ENCODE assay signal across 12 mouse cellular contexts in genomic region chr9:95598179-95598721, GRCm38 (mm10). TPM values are rescaled to one million over a fixed set of nuclear protein-coding genes. Genes with fewer than 3 reads are reported as not detected.
DNase-seq lines count a peak whose midpoint lies in the region; ATAC-seq and TF ChIP-seq lines count a peak whose summit lies in the region.
"Had no signal": no experiment of that assay in that cellular context is flagged by ENCODE, and none has a peak within 500 bp of the region (broad histone marks: within the 10 kb centered on the region; RNA-seq: fewer than 3 reads in every experiment).

No protein-coding gene starts in this region.

- H3K4me1 ChIP-seq in forebrain, embryonic 12.5 days = no peaks in the 10 kb centered on the region
- H3K4me1 ChIP-seq in forebrain, embryonic 10.5 days = peaks cover 5% of the 10 kb centered on the region; the same call in 1 of the 2 replicates
- no peaks in the 10 kb centered on the region for H3K4me1 ChIP-seq in lung, embryonic 15.5 days
- H3K4me1 ChIP-seq in hindbrain, postnatal 0 days (ENCODE audit: insufficient read depth, low read length) = no peaks in the 10 kb centered on the region
- peaks cover 8% of the 10 kb centered on the region for H3K4me1 ChIP-seq in neural tube, embryonic 15.5 days

- H3K9ac ChIP-seq in forebrain, embryonic 12.5 days = no peak overlapping the region
- no peak overlapping the region for H3K9ac ChIP-seq in lung, embryonic 15.5 days
- H3K9ac ChIP-seq in hindbrain, postnatal 0 days (replicated peaks; ENCODE audit: low read length) = no peak overlapping the region
- H3K9ac ChIP-seq in neural tube, embryonic 15.5 days (replicated peaks) = 0 out of 2 replicates have a peak overlapping the region, but pooled peaks have one; percentile 9
- H3K9ac ChIP-seq: forebrain, postnatal 0 days had no signal

- H3K27ac ChIP-seq in forebrain, embryonic 12.5 days = no peak overlapping the region
- H3K27ac ChIP-seq in forebrain, embryonic 10.5 days = no peak overlapping the region
- no peak overlapping the region for H3K27ac ChIP-seq in lung, embryonic 15.5 days
- H3K27ac ChIP-seq in hindbrain, postnatal 0 days = no peak overlapping the region
- no peak overlapping the region for H3K27ac ChIP-seq in neural tube, embryonic 15.5 days (replicated peaks)

- H3K36me3 ChIP-seq in forebrain, embryonic 12.5 days (replicated peaks) = no peaks in the 10 kb centered on the region
- no peaks in the 10 kb centered on the region for H3K36me3 ChIP-seq in forebrain, embryonic 10.5 days (replicated peaks)
- no peaks in the 10 kb centered on the region for H3K36me3 ChIP-seq in lung, embryonic 15.5 days
- no peaks in the 10 kb centered on the region for H3K36me3 ChIP-seq in hindbrain, postnatal 0 days (ENCODE audit: insufficient read depth, low read length)
- no peaks in the 10 kb centered on the region for H3K36me3 ChIP-seq in neural tube, embryonic 15.5 days

- H3K9me3 ChIP-seq in forebrain, embryonic 12.5 days = no peaks in the 10 kb centered on the region
- H3K9me3 ChIP-seq in forebrain, embryonic 10.5 days = no peaks in the 10 kb centered on the region
- no peaks in the 10 kb centered on the region for H3K9me3 ChIP-seq in lung, embryonic 15.5 days
- H3K9me3 ChIP-seq in hindbrain, postnatal 0 days (ENCODE audit: low read length) = no peaks in the 10 kb centered on the region
- no peaks in the 10 kb centered on the region for H3K9me3 ChIP-seq in neural tube, embryonic 15.5 days (replicated peaks)

- peaks cover 8% of the 10 kb centered on the region; the same call in 1 of the 2 replicates for H3K27me3 ChIP-seq in forebrain, embryonic 12.5 days
- peaks cover 9% of the 10 kb centered on the region for H3K27me3 ChIP-seq in forebrain, embryonic 10.5 days (ENCODE audit: poor library complexity, severe bottlenecking)
- H3K27me3 ChIP-seq in lung, embryonic 15.5 days = peaks cover 4% of the 10 kb centered on the region
- no peaks in the 10 kb centered on the region for H3K27me3 ChIP-seq in hindbrain, postnatal 0 days (ENCODE audit: insufficient read depth, low read length)
- H3K27me3 ChIP-seq in neural tube, embryonic 15.5 days (replicated peaks) = 0 out of 2 replicates have a peak, but pooled peaks cover 2% of the 10 kb centered on the region

- no peak for DNase-seq in forebrain, embryonic 10.5 days (ENCODE audit: extremely low spot score, low spot score)
- no peak for DNase-seq in lung, postnatal 10 days
- no peak for DNase-seq in hindbrain, postnatal 0 days (ENCODE audit: low spot score)
- DNase-seq in right cerebral cortex, postnatal 25 days = no peak
- DNase-seq: cerebellum, adult 11-12 months; forebrain, postnatal 0 days; layer of hippocampus, adult 9-11 months had no signal

- no peak overlapping the region for H3K4me3 ChIP-seq in forebrain, embryonic 12.5 days (replicated peaks)
- no peak overlapping the region; the same call in 1 of the 2 replicates for H3K4me3 ChIP-seq in forebrain, embryonic 10.5 days
- no peak overlapping the region for H3K4me3 ChIP-seq in lung, embryonic 15.5 days
- H3K4me3 ChIP-seq in hindbrain, postnatal 0 days (ENCODE audit: low read length) = no peak overlapping the region
- H3K4me3 ChIP-seq in neural tube, embryonic 15.5 days (replicated peaks) = peak overlapping the region; percentile 14; the same call in 1 of the 2 replicates
- H3K4me3 ChIP-seq: myocyte had no signal

- peak overlapping the region; percentile 24 for H3K4me2 ChIP-seq in forebrain, embryonic 12.5 days
- peak overlapping the region; percentile 29 for H3K4me2 ChIP-seq in lung, embryonic 15.5 days
- H3K4me2 ChIP-seq in hindbrain, postnatal 0 days (ENCODE audit: low read depth, low read length) = peak overlapping the region; percentile 41
- H3K4me2 ChIP-seq in neural tube, embryonic 15.5 days = peak overlapping the region; percentile 45

- TF ChIP-seq CTCF in hindbrain, postnatal 0 days (IDR thresholded peaks at IDR 0.05; ENCODE audit: low read depth) = no peak

- ATAC-seq in forebrain, embryonic 12.5 days (ENCODE audit: low FRiP score) = no peak
- ATAC-seq in lung, embryonic 15.5 days (ENCODE audit: borderline replicate concordance, extremely low read depth, low FRiP score, low TSS enrichment) = no peak
- ATAC-seq in hindbrain, postnatal 0 days = no peak
- ATAC-seq in neural tube, embryonic 15.5 days (ENCODE audit: low FRiP score) = peak; percentile 45; the same call in 1 of the 2 replicates
- ATAC-seq in granulocyte monocyte progenitor cell, adult 5-6 weeks (replicated peaks; ENCODE audit: poor library complexity, severe bottlenecking) = no peak
- ATAC-seq: forebrain, postnatal 0 days had no signal

- 72% methylated on average over 19 of the region's 19 CpGs for WGBS in forebrain, embryonic 12.5 days
- 64% methylated on average over 19 of the region's 19 CpGs for WGBS in forebrain, embryonic 10.5 days
- 33% methylated on average over 19 of the region's 19 CpGs for WGBS in lung, embryonic 15.5 days
- WGBS in hindbrain, postnatal 0 days = 49% methylated on average over 19 of the region's 19 CpGs
- 53% methylated on average over 19 of the region's 19 CpGs for WGBS in neural tube, embryonic 15.5 days

RNA-seq across cellular contexts. Expression of gene Paqr9, which starts 38.8 kb away (rescaled TPM):
- 0.46 and 0.88 TPM in 2 replicates for polyA plus RNA-seq in forebrain, embryonic 12.5 days (2016; fragmentation: Nextera tagmentation; extraction: Ambion mirVana)
- polyA plus RNA-seq in forebrain, embryonic 10.5 days (2016; fragmentation: Nextera tagmentation; extraction: Ambion mirVana) = 0.07 and 0.12 TPM in 2 replicates
- polyA plus RNA-seq in lung, embryonic 15.5 days (2015; fragmentation: Nextera tagmentation; extraction: Ambion mirVana) = 0.12 and 0.13 TPM in 2 replicates
- total RNA-seq in hindbrain, postnatal 0 days (2014; rRNA removed) = 22.2 and 22.3 TPM in 2 replicates
- polyA plus RNA-seq in hindbrain, postnatal 0 days (2015; fragmentation: Nextera tagmentation; extraction: Ambion mirVana) = 5.9 and 6.0 TPM in 2 replicates
- 6.5 and 8.8 TPM in 2 replicates for polyA plus RNA-seq in neural tube, embryonic 15.5 days (2015; fragmentation: Nextera tagmentation; extraction: Ambion mirVana)
- 0.02 and 0.04 TPM in 2 replicates for total RNA-seq in granulocyte monocyte progenitor cell, adult 5-6 weeks (2014; fragmentation: Nextera tagmentation)
- total RNA-seq in granulocyte monocyte progenitor cell, adult 5-6 weeks (2017) = under 0.01 and 0.09 TPM in 2 replicates

RNA-seq across cellular contexts. Expression of gene Pcolce2, which starts 39.2 kb away (rescaled TPM):
- 2.6 and 3.4 TPM in 2 replicates for polyA plus RNA-seq in forebrain, embryonic 12.5 days (2016; fragmentation: Nextera tagmentation; extraction: Ambion mirVana)
- 3.9 and 4.7 TPM in 2 replicates for polyA plus RNA-seq in forebrain, embryonic 10.5 days (2016; fragmentation: Nextera tagmentation; extraction: Ambion mirVana)
- 8.0 and 8.3 TPM in 2 replicates for polyA plus RNA-seq in lung, embryonic 15.5 days (2015; fragmentation: Nextera tagmentation; extraction: Ambion mirVana)
- total RNA-seq in hindbrain, postnatal 0 days (2014; rRNA removed) = 2.4 and 2.6 TPM in 2 replicates
- polyA plus RNA-seq in hindbrain, postnatal 0 days (2015; fragmentation: Nextera tagmentation; extraction: Ambion mirVana) = 2.5 and 3.1 TPM in 2 replicates
- 3.3 and 5.5 TPM in 2 replicates for polyA plus RNA-seq in neural tube, embryonic 15.5 days (2015; fragmentation: Nextera tagmentation; extraction: Ambion mirVana)
- total RNA-seq in granulocyte monocyte progenitor cell, adult 5-6 weeks (2014; fragmentation: Nextera tagmentation) = not detected in 2 replicates
- not detected in 2 replicates for total RNA-seq in granulocyte monocyte progenitor cell, adult 5-6 weeks (2017)
